Mouse (Mus musculus) ES-CJ7 (cell line): Measurements from ENCODE around the gene 4930507D05Rik.

Experiments
- DNase-seq: peaks from one replicate; pipeline ENCODE4 v3.0.0; 2011; ENCODE audit warnings: low read depth, low spot score

4930507D05Rik gene

GRCm38 (mm10) chr10:62449364-62450279, at the start of gene 4930507D05Rik, which contains the start of gene Supv3l1:
TSS of gene 4930507D05Rik (plus strand) at chr10:62449489.
TSS of gene Supv3l1 (minus strand) at chr10:62449738.
- DNase-seq: peak; percentile 90

GRCm38 (mm10) chr10:62401641-62402111, 47.6 kb upstream of the 4930507D05Rik start:
- peak; percentile 30 for DNase-seq

- DNase-seq: peak; percentile 47
Observed at GRCm38 (mm10) chr10:62404901-62405300, 44.4 kb upstream of the 4930507D05Rik start.

- DNase-seq: peak; percentile 73
Observed at GRCm38 (mm10) chr10:62410943-62411342, 38.3 kb upstream of the 4930507D05Rik start.

- no peak for DNase-seq
Observed at GRCm38 (mm10) chr10:62411431-62412410, 37.6 kb upstream of the 4930507D05Rik start.

- DNase-seq: peak; percentile 20
Observed at GRCm38 (mm10) chr10:62412906-62413605, 36.2 kb upstream of the 4930507D05Rik start.

- no peak for DNase-seq
Observed at GRCm38 (mm10) chr10:62413606-62413982, 35.7 kb upstream of the 4930507D05Rik start.

- DNase-seq: no peak
Observed at GRCm38 (mm10) chr10:62418831-62419356, 30.4 kb upstream of the 4930507D05Rik start.

- DNase-seq: no peak
Observed at GRCm38 (mm10) chr10:62419422-62419821, 29.9 kb upstream of the 4930507D05Rik start.

- DNase-seq: no peak
Observed at GRCm38 (mm10) chr10:62420399-62420798, 28.9 kb upstream of the 4930507D05Rik start.

GRCm38 (mm10) chr10:62421127-62421526, 28.2 kb upstream of the 4930507D05Rik start:
- no peak for DNase-seq

GRCm38 (mm10) chr10:62422255-62422654, 27.0 kb upstream of the 4930507D05Rik start, which contains the start of gene Hkdc1:
TSS of gene Hkdc1 (minus strand) at chr10:62422491.
- peak; percentile 21 for DNase-seq

GRCm38 (mm10) chr10:62425081-62425871, 24.0 kb upstream of the 4930507D05Rik start:
- DNase-seq: no peak

GRCm38 (mm10) chr10:62430427-62430826, 18.9 kb upstream of the 4930507D05Rik start:
- DNase-seq: no peak

GRCm38 (mm10) chr10:62450280-62450640, 971 bp downstream of the 4930507D05Rik start:
- no peak for DNase-seq

GRCm38 (mm10) chr10:62452001-62452400, 2.7 kb downstream of the 4930507D05Rik start:
- DNase-seq: peak; percentile 51

- DNase-seq: no peak
Observed at GRCm38 (mm10) chr10:62461321-62461720, 12.0 kb downstream of the 4930507D05Rik start.

- DNase-seq: no peak
Observed at GRCm38 (mm10) chr10:62469736-62470135, 20.4 kb downstream of the 4930507D05Rik start.

GRCm38 (mm10) chr10:62471105-62471504, 21.8 kb downstream of the 4930507D05Rik start:
- DNase-seq: no peak

GRCm38 (mm10) chr10:62474944-62475343, 25.7 kb downstream of the 4930507D05Rik start:
- peak; percentile 64 for DNase-seq
